Mouse (Mus musculus) ES-E14 (cell line): ENCODE data around the gene Eif3i. TPM values are rescaled to one million over a fixed set of nuclear protein-coding genes. Genes with fewer than 3 reads are reported as not detected.

Source experiments
- DNase-seq: peaks from one replicate; pipeline ENCODE4 v3.0.0-alpha.2; 2013; ENCODE audit warnings: low read depth, low spot score
- H3K27ac ChIP-seq: 2 replicates; pipeline ENCODE4 v1.5.1; 2012; ENCODE audit warnings: low read depth, mild to moderate bottlenecking, low read length, moderate library complexity, mixed read lengths; ENCODE audit not compliant: poor library complexity, insufficient read depth, severe bottlenecking
- H3K36me3 ChIP-seq: 2 replicates; pipeline ENCODE4 v1.6.1; 2012; ENCODE audit warnings: mild to moderate bottlenecking, low read length, moderate library complexity, mixed read lengths; ENCODE audit not compliant: control insufficient read depth, poor library complexity, insufficient read depth, severe bottlenecking
- H3K4me1 ChIP-seq, 2 experiments: fragments of 150-350 bp in 1 of 2; sonication (generic) in 1 of 2; 2 replicates each; pipeline ENCODE4 v1.6.1; 2012; ENCODE audit warnings: low read length in 2 of 2, mild to moderate bottlenecking in 1 of 2, mixed read lengths in 1 of 2; ENCODE audit not compliant: control insufficient read depth in 2 of 2, insufficient read depth in 2 of 2, poor library complexity in 1 of 2
- H3K4me3 ChIP-seq, 2 experiments: fragments of 150-350 bp in 1 of 2; sonication (generic) in 1 of 2; 2 replicates each; pipeline ENCODE4 v1.5.1; 2012; ENCODE audit warnings: low read length in 2 of 2, low read depth in 1 of 2, mild to moderate bottlenecking in 1 of 2, mixed read lengths in 1 of 2; ENCODE audit not compliant: insufficient read depth in 1 of 2, poor library complexity in 1 of 2, severe bottlenecking in 1 of 2
- H3K9ac ChIP-seq: 2 replicates; pipeline ENCODE4 v1.6.1; 2012; ENCODE audit warnings: low read depth, mild to moderate bottlenecking, low read length, mixed read lengths; ENCODE audit not compliant: poor library complexity, insufficient read depth, severe bottlenecking
- H3K9me3 ChIP-seq: fragments of 150-350 bp; sonication (generic); 2 replicates; pipeline ENCODE4 v1.6.1; 2012; ENCODE audit warnings: low read depth, mild to moderate bottlenecking, low read length; ENCODE audit not compliant: control insufficient read depth, insufficient read depth
- CHD2 ChIP-seq: IDR thresholded peaks from 2 replicates; pipeline ENCODE4 v1.6.1; 2014; ENCODE audit warnings: mild to moderate bottlenecking, low read depth, low read length, inconsistent platforms
- HCFC1 ChIP-seq: IDR thresholded peaks from 2 replicates; pipeline ENCODE4 v1.6.1; 2012; ENCODE audit warnings: low read length, inconsistent platforms, borderline replicate concordance; ENCODE audit not compliant: insufficient read depth
- MAFK ChIP-seq: IDR thresholded peaks from 2 replicates; pipeline ENCODE4 v1.6.1; 2014; ENCODE audit warnings: mild to moderate bottlenecking, low read depth, low read length, inconsistent platforms; ENCODE audit not compliant: insufficient read depth
- ZC3H11A ChIP-seq: IDR thresholded peaks from 2 replicates; pipeline ENCODE4 v1.6.1; 2012; ENCODE audit warnings: low read depth, mild to moderate bottlenecking, inconsistent platforms, low read length, borderline replicate concordance
- ZNF384 ChIP-seq: IDR thresholded peaks from 2 replicates; pipeline ENCODE4 v1.6.1; 2012; ENCODE audit warnings: low read depth, low read length, inconsistent platforms
- in situ Hi-C, 2 experiments: fragments of 600-800 bp; cut with MboI; formaldehyde crosslinking; loops; one replicate each; pipeline ENCODE4 v1.15.1; 2025; ENCODE audit warnings: low sequenced_read_pairs in 2 of 2, inconsistent platforms in 1 of 2; ENCODE audit not compliant: unreplicated experiment in 2 of 2
- total RNA-seq: library from RNA; depleted of rRNA; stranded (reverse); fragments of 300-350 nt; gene quantifications from 2 replicates; pipeline ENCODE4 v1.2.3, GENCODE M21; 2012; rRNA removed

Eif3i gene
- total RNA-seq, 1 experiment, result 328 TPM

- Histone ChIP-seq H3K27ac (peak within 1 kb of the TSS; percentile 88), H3K9me3 (no peaks in the 10 kb centered on the region), H3K9ac (peak within 1 kb of the TSS; percentile 86), H3K4me1 (peaks cover 4% of the 10 kb centered on the region in 2 experiments; a peak in 2 of 4 replicates), H3K36me3 (peaks cover 8% of the 10 kb centered on the region; the same call in 1 of the 2 replicates), H3K4me3 (peak within 1 kb of the TSS; percentile 75 to 94)
- DNase-seq, result peak; percentile 97
- in situ Hi-C loops, result no loop called here
- TF ChIP-seq HCFC1, result no peak
- no peak for TF ChIP-seq MAFK
- no peak for TF ChIP-seq ZC3H11A
- no peak for TF ChIP-seq CHD2
- TF ChIP-seq ZNF384, result no peak
These were observed 57.8 kb downstream of the Eif3i start, which contains the start of gene Hdac1 for GRCm38 (mm10) chr4:129542592-129543141. Gene Hdac1 (minus strand): TSS chr4:129542713.

Other genes starting within 250 kb of the Eif3i start
- gene Zbtb8a, start 222.5 kb downstream of the Eif3i start, total RNA-seq, result 25.3 and 32.5 TPM in 2 replicates
- gene Zbtb8b, start 159.8 kb downstream of the Eif3i start, total RNA-seq, result 2.5 and 2.7 TPM in 2 replicates
- 28.9 and 33.3 TPM in 2 replicates for gene Bsdc1, start 139.1 kb downstream of the Eif3i start, total RNA-seq
- gene Tssk3, start 109.6 kb downstream of the Eif3i start, total RNA-seq, result 0.16 TPM in 1 of 2 replicates, not detected in the other
- gene Fam229a, start 109.5 kb downstream of the Eif3i start, total RNA-seq, result not detected in 2 replicates
- gene Marcksl1, start 87.1 kb downstream of the Eif3i start, total RNA-seq, result 175 and 233 TPM in 2 replicates
- 96.0 and 102 TPM in 2 replicates for gene Hdac1, start 57.9 kb downstream of the Eif3i start, total RNA-seq
- 19.1 and 36.6 TPM in 2 replicates for gene Lck, start 27.0 kb downstream of the Eif3i start, total RNA-seq
- gene Fam167b, start 22.1 kb downstream of the Eif3i start, total RNA-seq, result not detected in 2 replicates
- 172 and 193 TPM in 2 replicates for gene Tmem234, start within 50 bp of the Eif3i start, total RNA-seq
- gene Dcdc2b, start 13.6 kb upstream of the Eif3i start, total RNA-seq, result 0.71 and 1.2 TPM in 2 replicates
- 7.9 and 8.7 TPM in 2 replicates for gene Iqcc, start 18.5 kb upstream of the Eif3i start, total RNA-seq
- 9.1 and 11.1 TPM in 2 replicates for gene Ccdc28b, start 23.3 kb upstream of the Eif3i start, total RNA-seq
- gene Txlna, start 40.4 kb upstream of the Eif3i start, total RNA-seq, result 61.5 and 72.9 TPM in 2 replicates
- gene Kpna6, start 72.1 kb upstream of the Eif3i start, total RNA-seq, result 29.4 and 39.4 TPM in 2 replicates
- 15.8 and 16.9 TPM in 2 replicates for gene Tmem39b, start 96.2 kb upstream of the Eif3i start, total RNA-seq
- gene Khdrbs1, start 141.7 kb upstream of the Eif3i start, total RNA-seq, result 39.6 and 58.2 TPM in 2 replicates
- 71.3 and 104 TPM in 2 replicates for gene Ptp4a2, start 210.6 kb upstream of the Eif3i start, total RNA-seq